Mouse (Mus musculus) stomach, embryonic 14.5 days (tissue): Measurements from ENCODE around the gene Adamts6. TPM values are rescaled to one million over a fixed set of nuclear protein-coding genes. Genes with fewer than 3 reads are reported as not detected.

Source experiments
- ATAC-seq: fragments of 200-750 bp; cut with Nextera tagmentation; 2 replicates; pipeline ENCODE4 v1.8.0; 2017; ENCODE audit warnings: low read depth, moderate TSS enrichment; ENCODE audit not compliant: insufficient number of reproducible peaks, insufficient read depth, low FRiP score
- H3K27ac ChIP-seq: fragments of 300-500 bp; sonication (generic); 2 replicates; pipeline ENCODE4 v1.5.1; 2014; ENCODE audit warnings: mild to moderate bottlenecking, low read length, moderate library complexity, mixed read lengths
- H3K27me3 ChIP-seq: fragments of 300-500 bp; sonication (generic); 2 replicates; pipeline ENCODE4 v1.6.1; 2014; ENCODE audit warnings: low read length, control low read depth, mixed read lengths; ENCODE audit not compliant: control insufficient read depth, insufficient read depth
- H3K36me3 ChIP-seq: fragments of 300-500 bp; sonication (generic); 2 replicates; pipeline ENCODE4 v1.6.1; 2014; ENCODE audit warnings: mild to moderate bottlenecking, control low read depth, low read length, moderate library complexity, mixed read lengths; ENCODE audit not compliant: control insufficient read depth, insufficient read depth
- H3K4me1 ChIP-seq: fragments of 300-500 bp; sonication (generic); 2 replicates; pipeline ENCODE4 v1.6.1; 2014; ENCODE audit warnings: low read length, control low read depth, mixed read lengths; ENCODE audit not compliant: control insufficient read depth, insufficient read depth
- H3K4me2 ChIP-seq: fragments of 300-500 bp; sonication (generic); replicated peaks from 2 replicates; pipeline ENCODE4 v1.6.1; 2014; ENCODE audit warnings: low read depth, low read length, control low read depth
- H3K4me3 ChIP-seq: fragments of 300-500 bp; sonication (generic); 2 replicates; pipeline ENCODE4 v1.5.1; 2014; ENCODE audit warnings: low read depth, low read length, control low read depth
- H3K9ac ChIP-seq: fragments of 300-500 bp; sonication (generic); replicated peaks from 2 replicates; pipeline ENCODE4 v1.6.1; 2014; ENCODE audit warnings: low read depth, mild to moderate bottlenecking, control low read depth, low read length, moderate library complexity, mixed read lengths
- H3K9me3 ChIP-seq: fragments of 300-500 bp; sonication (generic); 2 replicates; pipeline ENCODE4 v1.6.1; 2016; ENCODE audit warnings: low read depth, low read length, control low read depth; ENCODE audit not compliant: control insufficient read depth
- WGBS: fragments of 180-500 bp; shearing (Covaris S2); extraction: QIAGEN DNeasy Blood & Tissue Kit; methylation state at CpG from one replicate; pipeline ENCODE4 v1.1.7; 2014; 5-methylcytosine and 5-hydroxymethylcytosine counted together
- polyA plus RNA-seq: library from polyadenylated mRNA; unstranded; fragments of >200 nt; fragmentation: Nextera tagmentation; extraction: Ambion mirVana; gene quantifications from 2 replicates; pipeline ENCODE4 v1.2.1, GENCODE M21; 2014

Gene Adamts6
- polyA plus RNA-seq, 1 experiment from 2014 or later = 5.0 TPM

DNA sequence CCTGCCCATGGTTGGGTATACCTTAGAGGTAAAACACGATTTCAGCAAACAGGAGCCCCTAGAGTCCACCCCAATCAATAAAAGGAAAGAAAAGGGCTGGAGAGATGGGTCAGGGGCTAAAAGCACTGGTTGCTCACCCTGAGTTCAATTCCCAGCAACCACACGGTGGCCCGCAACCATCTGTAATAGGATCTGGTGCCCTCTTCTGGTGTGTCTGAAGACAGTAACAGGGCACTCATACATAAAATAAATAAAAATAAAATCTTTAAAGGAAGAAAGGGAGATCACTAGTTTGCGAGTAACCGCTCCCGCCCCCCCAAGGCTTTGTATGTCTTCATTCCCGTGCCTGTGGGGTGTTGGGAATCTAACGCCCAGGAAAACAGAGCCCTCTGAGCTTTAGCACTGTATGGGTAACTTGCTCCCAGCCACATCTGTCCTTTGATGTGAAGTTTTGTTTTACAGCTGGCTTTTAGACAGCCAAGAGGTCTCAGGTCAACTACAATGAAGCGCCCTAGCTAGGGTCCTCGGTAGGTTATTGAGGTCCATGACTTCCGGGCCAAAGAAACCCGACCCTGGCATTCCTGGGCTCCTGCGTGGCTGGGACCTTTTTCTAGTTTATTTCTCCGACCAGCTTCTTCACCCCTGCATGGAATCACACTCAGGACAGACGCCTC is 230.1 kb downstream of the Adamts6 start:
- peak overlapping the region; percentile 64; the same call in 1 of the 2 replicates for H3K27ac ChIP-seq
- H3K27me3 ChIP-seq = no peaks in the 10 kb centered on the region
- H3K4me3 ChIP-seq = peak overlapping the region; percentile 3; the same call in 1 of the 2 replicates
- no peak overlapping the region for H3K9ac ChIP-seq
- ATAC-seq = peak; percentile 4; the same call in 1 of the 2 replicates
- H3K36me3 ChIP-seq = no peaks in the 10 kb centered on the region
- H3K9me3 ChIP-seq = no peaks in the 10 kb centered on the region
- peak overlapping the region; percentile 46 for H3K4me2 ChIP-seq
- 45% methylated on average over 15 of the region's 15 CpGs for WGBS
- H3K4me1 ChIP-seq = 0 out of 2 replicates have a peak, but pooled peaks cover 3% of the 10 kb centered on the region

DNA sequence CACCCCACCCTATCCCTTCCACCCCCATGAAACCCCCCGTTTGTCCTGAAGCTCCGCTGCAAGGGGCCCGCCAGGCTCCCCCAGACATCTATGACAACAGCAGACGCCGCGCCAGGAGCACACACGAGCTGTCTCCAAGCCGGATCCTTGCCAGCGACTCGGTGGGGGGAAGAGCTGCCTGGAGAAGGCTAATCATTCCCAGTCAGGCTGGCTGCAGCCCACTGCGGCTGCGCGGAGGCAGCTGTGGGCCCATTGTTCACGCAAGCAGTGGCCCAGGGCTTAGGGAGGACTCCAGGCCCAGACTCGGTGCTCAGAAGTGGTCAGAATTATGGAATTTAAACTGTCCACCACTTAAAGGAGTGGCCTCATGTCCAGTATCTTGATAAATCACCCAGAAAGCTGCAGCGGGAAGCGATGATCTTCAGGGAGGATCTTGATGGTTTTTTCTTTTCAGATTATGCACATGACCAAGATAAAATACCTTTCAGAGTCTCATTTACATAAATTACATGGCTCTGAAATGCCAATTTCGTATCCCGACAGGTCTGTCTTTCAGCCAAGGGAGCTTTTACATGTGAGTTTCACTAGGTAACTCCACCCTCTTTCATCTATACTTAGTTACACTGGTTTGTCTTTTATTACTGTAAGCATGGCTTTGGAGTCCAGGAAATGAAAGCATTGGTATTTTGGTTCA is 230.8 kb downstream of the Adamts6 start:
- Histone ChIP-seq H3K4me3 (peak overlapping the region; percentile 3; the same call in 1 of the 2 replicates), H3K4me2 (peak overlapping the region; percentile 46), H3K9me3 (no peaks in the 10 kb centered on the region), H3K9ac (no peak overlapping the region), H3K27ac (peak overlapping the region; percentile 64), H3K36me3 (no peaks in the 10 kb centered on the region), H3K4me1 (0 out of 2 replicates have a peak, but pooled peaks cover 3% of the 10 kb centered on the region), H3K27me3 (no peaks in the 10 kb centered on the region)
- 8% methylated on average over 19 of the region's 19 CpGs for WGBS
- peak; percentile 90 for ATAC-seq

DNA sequence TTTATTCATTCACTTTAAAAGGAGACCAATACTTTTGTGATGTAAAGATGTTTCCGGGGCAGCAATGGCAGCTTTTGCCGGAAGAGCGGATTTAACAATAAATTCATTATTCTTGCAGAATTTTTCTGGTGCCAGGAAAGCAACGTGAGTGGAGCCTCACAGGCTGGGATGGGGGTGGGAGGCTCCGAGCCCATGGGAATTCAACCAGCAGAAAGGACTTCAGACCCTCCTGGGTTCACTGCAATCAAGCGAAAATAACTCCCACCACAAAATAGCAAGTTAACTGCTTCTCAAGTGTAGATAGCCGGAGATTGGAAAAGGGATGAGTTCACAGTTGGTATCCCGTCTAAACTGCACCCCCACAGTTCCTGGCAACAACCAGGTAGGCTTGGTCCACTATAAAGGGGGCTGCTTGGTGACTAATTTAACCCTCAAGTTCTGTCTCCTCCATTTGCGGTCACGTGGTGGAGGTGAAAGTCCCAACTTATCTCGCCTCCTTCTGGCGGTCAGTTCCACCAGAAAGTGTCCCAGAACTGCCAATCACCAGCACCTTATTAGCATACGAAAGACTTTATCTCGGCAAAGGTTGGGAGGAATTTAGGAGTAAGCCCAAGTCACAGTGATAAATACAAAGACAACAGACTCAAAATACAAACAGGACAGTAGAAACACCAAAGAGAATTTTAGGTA is 231.5 kb downstream of the Adamts6 start:
- Histone ChIP-seq H3K27ac (peak overlapping the region; percentile 64; the same call in 1 of the 2 replicates), H3K9me3 (no peaks in the 10 kb centered on the region), H3K36me3 (no peaks in the 10 kb centered on the region), H3K4me3 (no peak overlapping the region), H3K4me1 (0 out of 2 replicates have a peak, but pooled peaks cover 3% of the 10 kb centered on the region), H3K27me3 (no peaks in the 10 kb centered on the region), H3K9ac (no peak overlapping the region), H3K4me2 (no peak overlapping the region)
- WGBS = 68% methylated on average over 14 of the region's 14 CpGs
- no peak for ATAC-seq

DNA sequence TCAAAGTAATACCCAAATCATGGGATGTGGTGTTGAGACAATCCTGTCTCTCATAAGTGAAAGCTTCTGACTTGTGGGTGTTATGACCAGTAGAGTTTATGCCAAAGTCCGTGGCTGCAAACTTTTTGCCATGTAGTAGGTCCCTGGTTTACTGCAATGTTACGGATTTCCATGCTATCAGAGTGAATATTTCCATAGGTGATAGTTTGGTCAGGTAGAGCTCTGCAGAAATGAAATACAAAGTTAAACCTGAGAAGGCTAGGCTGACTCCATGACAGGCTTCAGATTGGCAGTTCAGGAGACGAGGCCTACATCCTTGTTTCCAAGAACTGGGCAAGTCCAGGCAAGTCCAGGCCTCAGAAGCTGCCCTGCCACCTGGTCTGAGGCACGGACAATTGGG is 232.3 kb downstream of the Adamts6 start:
- Histone ChIP-seq H3K27ac (no peak overlapping the region), H3K4me1 (0 out of 2 replicates have a peak, but pooled peaks cover 3% of the 10 kb centered on the region), H3K9me3 (no peaks in the 10 kb centered on the region), H3K4me2 (no peak overlapping the region), H3K27me3 (no peaks in the 10 kb centered on the region), H3K4me3 (no peak overlapping the region), H3K36me3 (no peaks in the 10 kb centered on the region), H3K9ac (no peak overlapping the region)
- no peak for ATAC-seq
- WGBS = 77% methylated on average over 4 of the region's 4 CpGs

DNA sequence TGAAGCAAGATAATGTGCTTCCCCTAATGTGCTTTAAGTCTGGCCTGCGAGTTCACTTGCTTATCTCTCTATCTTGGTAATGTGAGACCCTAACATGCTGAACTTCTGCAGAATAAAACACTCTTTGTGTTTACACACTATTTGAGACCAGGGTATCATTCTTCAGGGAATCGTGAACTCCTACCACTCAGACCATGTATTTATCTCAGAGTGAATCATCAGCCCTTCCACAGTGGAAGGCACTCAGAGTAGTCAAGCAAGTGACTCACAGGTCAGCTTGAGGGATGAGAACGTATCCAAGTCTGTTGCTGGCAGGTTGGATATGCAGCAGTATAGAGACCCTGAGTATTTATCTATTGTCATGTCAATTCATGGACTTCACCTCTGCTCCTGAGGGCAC is 232.8 kb downstream of the Adamts6 start:
- Histone ChIP-seq H3K4me3 (no peak overlapping the region), H3K27me3 (no peaks in the 10 kb centered on the region), H3K27ac (no peak overlapping the region), H3K4me1 (0 out of 2 replicates have a peak, but pooled peaks cover 3% of the 10 kb centered on the region), H3K9ac (no peak overlapping the region), H3K4me2 (no peak overlapping the region), H3K9me3 (no peaks in the 10 kb centered on the region), H3K36me3 (no peaks in the 10 kb centered on the region)
- ATAC-seq = no peak
- 52% methylated on average over 3 of the region's 3 CpGs for WGBS

DNA sequence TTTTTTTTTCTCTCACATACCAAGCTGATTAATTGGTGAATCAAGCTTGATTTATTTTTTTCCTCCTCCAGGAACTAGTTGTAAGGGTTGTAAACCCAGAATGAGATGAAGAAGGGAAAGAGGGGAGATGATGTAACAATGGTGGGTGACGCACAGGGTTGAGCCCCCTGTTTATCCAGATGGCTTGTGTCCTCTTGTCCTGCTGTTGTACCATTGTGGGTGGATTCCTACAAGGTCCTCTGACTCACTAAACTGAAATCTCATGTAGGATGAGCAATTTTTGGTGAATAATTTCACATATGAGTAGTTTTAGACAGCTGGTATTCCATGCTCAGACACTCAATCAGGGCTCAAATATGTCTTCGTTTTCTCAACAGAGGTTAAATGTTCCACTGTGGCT is 233.9 kb downstream of the Adamts6 start:
- Histone ChIP-seq H3K4me2 (no peak overlapping the region), H3K9ac (no peak overlapping the region), H3K27me3 (no peaks in the 10 kb centered on the region), H3K36me3 (no peaks in the 10 kb centered on the region), H3K9me3 (no peaks in the 10 kb centered on the region), H3K27ac (no peak overlapping the region), H3K4me1 (no peaks in the 10 kb centered on the region), H3K4me3 (no peak overlapping the region)
- no peak for ATAC-seq
- WGBS = 91% methylated on average over 2 of the region's 2 CpGs

DNA sequence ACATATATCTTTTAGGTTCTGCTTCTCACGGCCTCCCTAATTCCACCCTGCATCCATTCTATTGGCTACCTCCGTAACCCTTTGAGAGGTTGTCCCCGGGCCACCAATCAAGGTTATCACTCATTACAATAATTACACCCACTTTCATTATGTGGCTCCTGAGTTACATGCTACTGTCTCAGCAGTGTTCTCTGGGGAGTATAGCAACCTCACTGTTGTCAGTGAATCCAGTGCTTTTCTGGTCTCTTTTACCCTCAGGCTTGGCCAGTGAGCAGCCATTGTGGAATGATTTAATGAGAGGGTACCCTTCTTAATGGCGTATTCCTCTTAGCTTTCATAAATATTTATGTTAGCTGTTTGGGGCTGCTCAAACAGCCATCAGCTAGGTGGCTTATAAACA is 238.0 kb downstream of the Adamts6 start:
- H3K9me3 ChIP-seq = no peaks in the 10 kb centered on the region
- no peaks in the 10 kb centered on the region for H3K36me3 ChIP-seq
- H3K4me2 ChIP-seq = no peak overlapping the region
- H3K27ac ChIP-seq = no peak overlapping the region
- H3K27me3 ChIP-seq = no peaks in the 10 kb centered on the region
- H3K9ac ChIP-seq = no peak overlapping the region
- no peaks in the 10 kb centered on the region for H3K4me1 ChIP-seq
- ATAC-seq = no peak
- no peak overlapping the region for H3K4me3 ChIP-seq
- WGBS = 67% methylated on average over 4 of the region's 4 CpGs

DNA sequence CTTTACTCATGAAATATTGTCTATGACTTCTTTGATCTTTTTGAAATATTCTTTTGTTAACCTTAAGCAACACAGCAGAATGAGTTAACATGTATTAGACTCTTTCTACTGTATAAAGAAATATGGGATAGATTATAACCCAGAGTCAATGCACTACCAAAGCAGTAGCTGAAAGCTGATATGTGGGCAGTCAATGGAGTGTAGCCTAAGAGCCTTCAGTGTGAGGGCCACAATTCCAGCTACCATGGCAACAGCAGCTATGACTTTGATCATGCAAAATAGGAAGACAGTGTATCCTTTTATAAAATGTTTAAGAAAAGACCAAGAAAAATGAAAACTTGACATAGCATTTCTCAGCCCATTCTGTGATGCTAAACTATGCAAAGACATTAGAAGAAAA is 241.6 kb downstream of the Adamts6 start:
- Histone ChIP-seq H3K27me3 (no peaks in the 10 kb centered on the region), H3K4me2 (no peak overlapping the region), H3K4me3 (no peak overlapping the region), H3K36me3 (no peaks in the 10 kb centered on the region), H3K4me1 (no peaks in the 10 kb centered on the region), H3K9me3 (no peaks in the 10 kb centered on the region), H3K9ac (no peak overlapping the region), H3K27ac (no peak overlapping the region)
- ATAC-seq = no peak
